Mouse (Mus musculus) olfactory bulb, adult 2 months (tissue): ENCODE measurements around the gene Egfl7.

Experiments used
- CTCF ChIP-seq: fragments of 200-500 bp; IDR thresholded peaks from 2 replicates; pipeline ENCODE4 v1.5.1; 2012; ENCODE audit warnings: low read depth, mild to moderate bottlenecking, low read length, moderate library complexity; ENCODE audit not compliant: insufficient read depth
- POLR2A ChIP-seq: fragments of 200-500 bp; IDR thresholded peaks from 2 replicates; pipeline ENCODE4 v1.6.1; 2012; ENCODE audit warnings: mild to moderate bottlenecking, low read depth, low read length, moderate library complexity; ENCODE audit not compliant: insufficient read depth

DNA sequence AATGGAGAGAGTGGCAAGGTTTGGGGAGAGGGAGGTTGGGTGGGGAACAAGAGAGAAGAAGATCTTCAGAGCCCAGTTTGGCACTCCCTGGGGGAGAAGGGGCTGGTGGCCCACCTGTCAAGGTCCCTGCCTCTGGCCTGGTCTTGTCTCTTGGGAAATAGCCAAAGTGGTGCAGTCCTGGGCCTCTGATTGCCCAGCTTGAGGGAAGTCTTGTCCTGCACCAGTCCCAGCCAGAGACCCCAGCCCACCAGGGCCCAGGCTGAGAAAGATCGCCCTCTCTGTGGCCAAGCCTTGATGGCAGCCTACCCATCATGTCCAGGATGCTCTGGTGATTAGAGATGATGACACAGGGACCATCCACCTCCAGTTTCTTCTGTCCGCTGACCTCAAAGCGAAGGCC, 17.1 kb downstream of the Egfl7 start:
- TF ChIP-seq CTCF (no peak), POLR2A (no peak)
